Mouse (Mus musculus) liver, adult 2 months (tissue): Measurements from ENCODE around the gene Olfr463. TPM values are rescaled to one million over a fixed set of nuclear protein-coding genes. Genes with fewer than 3 reads are reported as not detected.
A peak's percentile ranks its signal among the peaks of the same experiment; 100 is the strongest.

ENCODE experiments used
- DNase-seq: peaks from one replicate; pipeline ENCODE4 v3.0.0-alpha.2; 2011; ENCODE audit warnings: low read depth, low spot score; ENCODE audit errors: extremely low read depth
- H3K27ac ChIP-seq: fragments of 200-500 bp; replicated peaks from 2 replicates; pipeline ENCODE4 v1.5.1; 2012; ENCODE audit warnings: low read depth, mild to moderate bottlenecking, control low read depth, inconsistent platforms, low read length; ENCODE audit not compliant: insufficient read depth
- H3K27me3 ChIP-seq: fragments of 200-500 bp; 2 replicates; pipeline ENCODE4 v1.6.1; 2012; ENCODE audit warnings: mild to moderate bottlenecking, moderate library complexity, low read length, inconsistent platforms; ENCODE audit not compliant: control insufficient read depth, insufficient read depth
- H3K36me3 ChIP-seq: fragments of 200-500 bp; 2 replicates; pipeline ENCODE4 v1.6.1; 2012; ENCODE audit warnings: low read length, inconsistent platforms; ENCODE audit not compliant: control insufficient read depth, insufficient read depth
- H3K4me1 ChIP-seq: fragments of 200-500 bp; 2 replicates; pipeline ENCODE4 v1.6.1; 2011; ENCODE audit warnings: low read length; ENCODE audit not compliant: control insufficient read depth, insufficient read depth
- H3K4me3 ChIP-seq: fragments of 200-500 bp; 2 replicates; pipeline ENCODE4 v1.5.1; 2011; ENCODE audit warnings: low read depth, mild to moderate bottlenecking, control low read depth, low read length, moderate library complexity; ENCODE audit not compliant: insufficient read depth
- H3K79me2 ChIP-seq: fragments of 200-500 bp; 2 replicates; pipeline ENCODE4 v1.6.1; 2012; ENCODE audit warnings: inconsistent platforms, mild to moderate bottlenecking, low read length, moderate library complexity; ENCODE audit not compliant: control insufficient read depth, insufficient read depth
- H3K9ac ChIP-seq: fragments of 200-500 bp; 2 replicates; pipeline ENCODE4 v1.6.1; 2012; ENCODE audit warnings: low read depth, mild to moderate bottlenecking, control low read depth, inconsistent platforms, low read length
- CTCF ChIP-seq: fragments of 200-500 bp; IDR thresholded peaks from 2 replicates; pipeline ENCODE4 v1.5.1; 2011; ENCODE audit warnings: low read depth, low read length, control low read depth
- POLR2A ChIP-seq: fragments of 200-500 bp; IDR thresholded peaks from 2 replicates; pipeline ENCODE4 v1.6.1; 2011; ENCODE audit warnings: low read length, control low read depth; ENCODE audit not compliant: insufficient read depth; ENCODE audit errors: extremely low read depth
- WGBS: fragments of 180-500 bp; shearing (Covaris S2); methylation state at CpG from one replicate; pipeline ENCODE4 v1.1.7; 2018; 5-methylcytosine and 5-hydroxymethylcytosine counted together
- polyA plus RNA-seq: library from polyadenylated mRNA; depleted of rRNA; stranded (reverse); fragments of >200 nt; gene quantifications from 2 replicates; pipeline ENCODE4 v1.2.3, GENCODE M21; 2012; rRNA removed
- total RNA-seq: library from RNA; depleted of rRNA; stranded (reverse); fragments of >200 nt; gene quantifications from 2 replicates; pipeline ENCODE4 v1.2.3, GENCODE M21; 2014; rRNA removed

Olfr463 gene
- total RNA-seq = not detected in 2 replicates
- polyA plus RNA-seq = not detected in 2 replicates

- Histone ChIP-seq H3K27me3 (no peaks in the 10 kb centered on the region), H3K4me3 (no peak within 1 kb of the TSS), H3K79me2 (no peaks in the 10 kb centered on the region), H3K4me1 (no peaks in the 10 kb centered on the region), H3K36me3 (no peaks in the 10 kb centered on the region), H3K9ac (no peak within 1 kb of the TSS), H3K27ac (no peak within 1 kb of the TSS)
- no peak for TF ChIP-seq POLR2A
- TF ChIP-seq CTCF = no peak
- DNase-seq = no peak
These were observed at the start of gene Olfr463 for GRCm38 (mm10) chr11:87897287-87897686. TSS of gene Olfr463 (minus strand) at chr11:87897387.

GRCm38 (mm10) chr11:87935467-87935866, 38.3 kb upstream of the Olfr463 start:
- Histone ChIP-seq H3K27ac (no peak overlapping the region), H3K4me1 (no peaks in the 10 kb centered on the region), H3K79me2 (no peaks in the 10 kb centered on the region), H3K36me3 (no peaks in the 10 kb centered on the region), H3K4me3 (no peak overlapping the region), H3K27me3 (no peaks in the 10 kb centered on the region), H3K9ac (no peak overlapping the region)
- no peak for TF ChIP-seq CTCF
- TF ChIP-seq POLR2A = no peak
- peak; percentile 5 for DNase-seq
- 61% methylated on average over 3 of the region's 3 CpGs for WGBS

- H3K27ac ChIP-seq = no peak overlapping the region
- no peak for DNase-seq
- H3K36me3 ChIP-seq = no peaks in the 10 kb centered on the region
- H3K4me1 ChIP-seq = no peaks in the 10 kb centered on the region
- no peak overlapping the region for H3K4me3 ChIP-seq
- no peaks in the 10 kb centered on the region for H3K27me3 ChIP-seq
- no peak for TF ChIP-seq CTCF
- no peaks in the 10 kb centered on the region for H3K79me2 ChIP-seq
- 70% methylated on average over 2 of the region's 2 CpGs for WGBS
- no peak overlapping the region for H3K9ac ChIP-seq
These were observed 36.5 kb upstream of the Olfr463 start for GRCm38 (mm10) chr11:87933731-87934130.

- TF ChIP-seq POLR2A (no peak), CTCF (no peak)
- Histone ChIP-seq H3K4me1 (no peaks in the 10 kb centered on the region), H3K4me3 (no peak overlapping the region), H3K27ac (no peak overlapping the region), H3K27me3 (no peaks in the 10 kb centered on the region), H3K36me3 (no peaks in the 10 kb centered on the region), H3K9ac (no peak overlapping the region), H3K79me2 (no peaks in the 10 kb centered on the region)
- DNase-seq = peak; percentile 30
- 50% methylated on average over 2 of the region's 2 CpGs for WGBS
These were observed 33.2 kb upstream of the Olfr463 start for GRCm38 (mm10) chr11:87930348-87930747.

GRCm38 (mm10) chr11:87920966-87921365, 23.8 kb upstream of the Olfr463 start, which contains the start of gene Olfr464:
TSS of gene Olfr464 (minus strand) at chr11:87920967.
- no peak within 1 kb of the TSS for H3K4me3 ChIP-seq

GRCm38 (mm10) chr11:87920301-87920700, 23.1 kb upstream of the Olfr463 start:
- 62% methylated on average over 2 of the region's 2 CpGs for WGBS
- H3K36me3 ChIP-seq = no peaks in the 10 kb centered on the region
- no peaks in the 10 kb centered on the region for H3K4me1 ChIP-seq
- no peak for DNase-seq
- no peaks in the 10 kb centered on the region for H3K79me2 ChIP-seq
- H3K27me3 ChIP-seq = no peaks in the 10 kb centered on the region
- no peak overlapping the region for H3K4me3 ChIP-seq
- no peak overlapping the region for H3K27ac ChIP-seq
- H3K9ac ChIP-seq = no peak overlapping the region
- TF ChIP-seq CTCF = no peak
- TF ChIP-seq POLR2A = no peak

More at GRCm38 (mm10) chr11:87920966-87921365, 23.8 kb upstream of the Olfr463 start, which contains the start of gene Olfr464:
- no peak for TF ChIP-seq POLR2A
- no peak for TF ChIP-seq CTCF
- Histone ChIP-seq H3K27ac (no peak within 1 kb of the TSS), H3K4me1 (no peaks in the 10 kb centered on the region), H3K9ac (no peak within 1 kb of the TSS), H3K79me2 (no peaks in the 10 kb centered on the region), H3K36me3 (no peaks in the 10 kb centered on the region), H3K27me3 (no peaks in the 10 kb centered on the region)
- WGBS = 33% methylated on average over 5 of the region's 5 CpGs
- no peak for DNase-seq
